In the genomic region with DNA sequence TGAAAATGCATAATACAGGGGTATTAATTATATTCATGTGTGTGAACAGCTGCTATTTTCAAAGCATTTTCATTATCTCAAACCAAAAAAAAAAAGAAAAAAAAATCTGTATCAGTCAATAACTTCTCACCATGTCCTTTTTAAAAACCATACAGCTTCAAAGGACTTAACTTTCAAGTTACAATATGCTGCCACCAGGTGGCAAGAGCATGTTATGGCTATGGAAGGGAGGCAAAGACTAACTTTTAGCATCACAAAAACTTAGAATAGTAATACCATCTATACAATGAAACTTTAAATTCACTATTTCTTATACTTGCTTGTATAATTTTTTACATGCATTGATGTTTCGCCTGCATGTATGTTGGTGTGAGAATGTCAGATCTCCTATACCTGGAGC, we compare ENCODE assay signal across 8 mouse cellular contexts. TPM values are rescaled to one million over a fixed set of nuclear protein-coding genes. Genes with fewer than 3 reads are reported as not detected.
DNase-seq lines count a peak whose midpoint lies in the region; ATAC-seq lines count a peak whose summit lies in the region.

No protein-coding gene starts in this region.

- H3K4me2 ChIP-seq in heart, embryonic 11.5 days: no peak overlapping the region
- H3K4me2 ChIP-seq in embryonic facial prominence, embryonic 14.5 days (ENCODE audit: low read depth, low read length): no peak overlapping the region
- H3K4me2 ChIP-seq in hindbrain, embryonic 16.5 days (ENCODE audit: low read length): no peak overlapping the region

- no peaks in the 10 kb centered on the region for H3K36me3 ChIP-seq in heart, embryonic 11.5 days (ENCODE audit: control insufficient read depth, insufficient read depth, low read length)
- no peaks in the 10 kb centered on the region for H3K36me3 ChIP-seq in embryonic facial prominence, embryonic 14.5 days (ENCODE audit: control insufficient read depth, insufficient read depth, low read length)
- no peaks in the 10 kb centered on the region for H3K36me3 ChIP-seq in hindbrain, embryonic 16.5 days (ENCODE audit: control insufficient read depth, insufficient read depth, low read length)

- 46% methylated on average over 1 of the region's 1 CpGs for whole genome bisulfite sequencing in heart, embryonic 11.5 days (ENCODE audit: insufficient replicate concordance)
- WGBS in embryonic facial prominence, embryonic 14.5 days: 86% methylated on average over 1 of the region's 1 CpGs
- WGBS in hindbrain, embryonic 16.5 days: 86% methylated on average over 1 of the region's 1 CpGs

- H3K4me1 ChIP-seq in heart, embryonic 11.5 days (ENCODE audit: control insufficient read depth, insufficient read depth, low read length): peaks cover 3% of the 10 kb centered on the region; the same call in 1 of the 2 replicates
- H3K4me1 ChIP-seq in embryonic facial prominence, embryonic 14.5 days (ENCODE audit: control insufficient read depth, insufficient read depth, low read length): no peaks in the 10 kb centered on the region
- H3K4me1 ChIP-seq in hindbrain, embryonic 16.5 days (ENCODE audit: control insufficient read depth, insufficient read depth, low read depth, low read length): no peaks in the 10 kb centered on the region; the same call in 1 of the 2 replicates

- intact Hi-C loops in heart, postnatal 10 days (cut with DNase I): loop anchor here (2.0 kb wide), 1 partner anchor 27 kb away; no protein-coding TSS in a partner anchor

- DNase-seq in heart, postnatal 10 days: peak; percentile 40 to 49
- DNase-seq in testis, postnatal 10 days (ENCODE audit: low spot score): peak; percentile 54
- no peak for DNase-seq in testis, postnatal 14 days (ENCODE audit: low spot score)
- DNase-seq in embryonic facial prominence, embryonic 14.5 days (ENCODE audit: low spot score): peak; percentile 76
- peak; percentile 21 for DNase-seq in right cerebral cortex, postnatal 4 days
- DNase-seq in urinary bladder, postnatal 4 days (ENCODE audit: low spot score in 2 of 2): no peak

- H3K4me3 ChIP-seq in heart, embryonic 11.5 days (ENCODE audit: low read depth, low read length): no peak overlapping the region
- no peak overlapping the region for H3K4me3 ChIP-seq in embryonic facial prominence, embryonic 14.5 days (ENCODE audit: low read depth, low read length)
- no peak overlapping the region for H3K4me3 ChIP-seq in hindbrain, embryonic 16.5 days (ENCODE audit: low read length)

- no peak overlapping the region for H3K9ac ChIP-seq in heart, embryonic 11.5 days (ENCODE audit: low read depth, low read length)
- no peak overlapping the region for H3K9ac ChIP-seq in embryonic facial prominence, embryonic 14.5 days (ENCODE audit: low read depth, low read length)
- H3K9ac ChIP-seq in hindbrain, embryonic 16.5 days (ENCODE audit: low read depth, low read length): no peak overlapping the region

- H3K9me3 ChIP-seq in heart, embryonic 11.5 days (replicated peaks; ENCODE audit: control insufficient read depth, low read length): no peaks in the 10 kb centered on the region
- no peaks in the 10 kb centered on the region for H3K9me3 ChIP-seq in embryonic facial prominence, embryonic 14.5 days (ENCODE audit: control insufficient read depth, low read length)
- no peaks in the 10 kb centered on the region for H3K9me3 ChIP-seq in hindbrain, embryonic 16.5 days (ENCODE audit: control insufficient read depth, low read length)

- no peak for ATAC-seq in heart, embryonic 11.5 days (replicated peaks; ENCODE audit: insufficient number of reproducible peaks, low FRiP score, low TSS enrichment)
- no peak for ATAC-seq in embryonic facial prominence, embryonic 14.5 days (ENCODE audit: low read depth)
- no peak for ATAC-seq in hindbrain, embryonic 16.5 days

- H3K27ac ChIP-seq in heart, embryonic 11.5 days (ENCODE audit: low read depth, low read length): no peak overlapping the region
- H3K27ac ChIP-seq in embryonic facial prominence, embryonic 14.5 days (replicated peaks; ENCODE audit: low read depth, low read length): no peak overlapping the region
- no peak overlapping the region for H3K27ac ChIP-seq in hindbrain, embryonic 16.5 days (ENCODE audit: low read depth, low read length)

- H3K27me3 ChIP-seq in heart, embryonic 11.5 days (ENCODE audit: control insufficient read depth, insufficient read depth, low read length): no peaks in the 10 kb centered on the region
- H3K27me3 ChIP-seq in embryonic facial prominence, embryonic 14.5 days (replicated peaks; ENCODE audit: control insufficient read depth, insufficient read depth, low read length): no peaks in the 10 kb centered on the region
- H3K27me3 ChIP-seq in hindbrain, embryonic 16.5 days (replicated peaks; ENCODE audit: control insufficient read depth, insufficient read depth, low read length): no peaks in the 10 kb centered on the region

RNA-seq across cellular contexts. Expression of gene Rnf38, which starts 33.6 kb away (rescaled TPM):
- 10 to 100 TPM; 47.4 to 48.8 TPM for total RNA-seq in heart, postnatal 10 days (2021)
- polyA plus RNA-seq in heart, embryonic 11.5 days (2014; fragmentation: Nextera tagmentation; extraction: Ambion mirVana): 25.8 and 28.7 TPM in 2 replicates
- 22.5 and 24.3 TPM in 2 replicates for polyA plus RNA-seq in embryonic facial prominence, embryonic 14.5 days (2014; fragmentation: Nextera tagmentation; extraction: Ambion mirVana)
- 20.9 and 28.3 TPM in 2 replicates for polyA plus RNA-seq in hindbrain, embryonic 16.5 days (2015; fragmentation: Nextera tagmentation; extraction: Ambion mirVana)

Comparison
In these comparisons a context has a peak if more than half of its experiments do, and no peak if none do; other contexts are left out.
1. DNase-seq: peak in heart, postnatal 10 days (2 of 2), testis, postnatal 10 days (single experiment), embryonic facial prominence, embryonic 14.5 days (single experiment) and right cerebral cortex, postnatal 4 days (single experiment); none in testis, postnatal 14 days (single experiment) and urinary bladder, postnatal 4 days (0 of 2).